Mouse (Mus musculus) heart, embryonic 10.5 days (tissue): ENCODE measurements at regions not wholly inside any gene's neighbourhood (a gene's known extent, or its start where the extent isn't known, plus 50 kb on each side); places are given as distances from the start of the nearest gene placed in this dataset.

Experiments used
- DNase-seq: peaks from one replicate; pipeline ENCODE4 v3.0.0-alpha.2; 2017; ENCODE audit warnings: low spot score
- H3K27ac ChIP-seq: fragments of 300-500 bp; sonication (generic); 2 replicates; pipeline ENCODE4 v1.5.1; 2016; ENCODE audit warnings: mild to moderate bottlenecking
- H3K27me3 ChIP-seq: fragments of 300-500 bp; sonication (generic); 2 replicates; pipeline ENCODE4 v1.6.1; 2016; ENCODE audit warnings: mild to moderate bottlenecking; ENCODE audit not compliant: poor library complexity, insufficient read depth, severe bottlenecking
- H3K36me3 ChIP-seq: fragments of 300-500 bp; sonication (generic); 2 replicates; pipeline ENCODE4 v1.6.1; 2016; ENCODE audit warnings: mild to moderate bottlenecking, moderate library complexity
- H3K4me1 ChIP-seq: fragments of 300-500 bp; sonication (generic); 2 replicates; pipeline ENCODE4 v1.6.1; 2016; ENCODE audit warnings: mild to moderate bottlenecking
- H3K4me3 ChIP-seq: fragments of 300-500 bp; sonication (generic); 2 replicates; pipeline ENCODE4 v1.5.1; 2016; ENCODE audit warnings: mild to moderate bottlenecking, moderate library complexity
- H3K9me3 ChIP-seq: fragments of 300-500 bp; sonication (generic); 2 replicates; pipeline ENCODE4 v1.6.1; 2016; ENCODE audit warnings: mild to moderate bottlenecking, moderate library complexity
- WGBS: fragments of 180-500 bp; shearing (Covaris S2); methylation state at CpG from one replicate; pipeline ENCODE4 v1.1.7; 2016; 5-methylcytosine and 5-hydroxymethylcytosine counted together

GRCm38 (mm10) chr2:173453569-173454405 lies 68.6 kb upstream of the 1700021F07Rik start:
- Histone ChIP-seq H3K4me1 (no peaks in the 10 kb centered on the region), H3K27me3 (no peaks in the 10 kb centered on the region), H3K4me3 (no peak overlapping the region), H3K36me3 (no peaks in the 10 kb centered on the region), H3K9me3 (0 out of 2 replicates have a peak, but pooled peaks cover 6% of the 10 kb centered on the region), H3K27ac (no peak overlapping the region)
- no peak for DNase-seq
- WGBS, result 67% methylated on average over 14 of the region's 14 CpGs

GRCm38 (mm10) chr2:173454741-173455140 lies 67.6 kb upstream of the 1700021F07Rik start:
- Histone ChIP-seq H3K27ac (no peak overlapping the region), H3K36me3 (no peaks in the 10 kb centered on the region), H3K27me3 (no peaks in the 10 kb centered on the region), H3K4me1 (no peaks in the 10 kb centered on the region), H3K9me3 (0 out of 2 replicates have a peak, but pooled peaks cover 6% of the 10 kb centered on the region), H3K4me3 (no peak overlapping the region)
- DNase-seq, result no peak
- 92% methylated on average over 4 of the region's 4 CpGs for WGBS

- Histone ChIP-seq H3K9me3 (0 out of 2 replicates have a peak, but pooled peaks cover 6% of the 10 kb centered on the region), H3K27me3 (no peaks in the 10 kb centered on the region), H3K4me3 (no peak overlapping the region), H3K4me1 (no peaks in the 10 kb centered on the region), H3K36me3 (no peaks in the 10 kb centered on the region), H3K27ac (no peak overlapping the region)
- DNase-seq, result no peak
- WGBS, result 87% methylated on average over 12 of the region's 12 CpGs
These were observed 67.2 kb upstream of the 1700021F07Rik start for GRCm38 (mm10) chr2:173455216-173455615.

- no peak for DNase-seq
- H3K4me3 ChIP-seq, result no peak overlapping the region
- H3K9me3 ChIP-seq, result 0 out of 2 replicates have a peak, but pooled peaks cover 6% of the 10 kb centered on the region
- no peaks in the 10 kb centered on the region for H3K27me3 ChIP-seq
- no peak overlapping the region for H3K27ac ChIP-seq
- H3K36me3 ChIP-seq, result no peaks in the 10 kb centered on the region
- WGBS, result 80% methylated on average over 7 of the region's 7 CpGs
- H3K4me1 ChIP-seq, result no peaks in the 10 kb centered on the region
These were observed 66.3 kb upstream of the 1700021F07Rik start for GRCm38 (mm10) chr2:173456083-173456482.

- Histone ChIP-seq H3K9me3 (0 out of 2 replicates have a peak, but pooled peaks cover 6% of the 10 kb centered on the region), H3K4me1 (no peaks in the 10 kb centered on the region), H3K4me3 (no peak overlapping the region), H3K36me3 (no peaks in the 10 kb centered on the region), H3K27me3 (no peaks in the 10 kb centered on the region), H3K27ac (no peak overlapping the region)
- WGBS, result 85% methylated on average over 9 of the region's 9 CpGs
- peak; percentile 58 for DNase-seq
These were observed 65.3 kb upstream of the 1700021F07Rik start for GRCm38 (mm10) chr2:173456924-173457623.

GRCm38 (mm10) chr2:173457624-173458320 lies 64.6 kb upstream of the 1700021F07Rik start:
- 89% methylated on average over 18 of the region's 18 CpGs for WGBS
- peak; percentile 52 for DNase-seq

GRCm38 (mm10) chr2:173458861-173459260 lies 63.5 kb upstream of the 1700021F07Rik start:
- Histone ChIP-seq H3K27ac (no peak overlapping the region), H3K36me3 (no peaks in the 10 kb centered on the region), H3K4me1 (no peaks in the 10 kb centered on the region), H3K9me3 (0 out of 2 replicates have a peak, but pooled peaks cover 6% of the 10 kb centered on the region), H3K27me3 (no peaks in the 10 kb centered on the region), H3K4me3 (no peak overlapping the region)
- peak; percentile 58 for DNase-seq
- 81% methylated on average over 12 of the region's 12 CpGs for WGBS

More at GRCm38 (mm10) chr2:173457624-173458320, 64.6 kb upstream of the 1700021F07Rik start:
- Histone ChIP-seq H3K9me3 (0 out of 2 replicates have a peak, but pooled peaks cover 6% of the 10 kb centered on the region), H3K27me3 (no peaks in the 10 kb centered on the region), H3K4me1 (no peaks in the 10 kb centered on the region), H3K36me3 (no peaks in the 10 kb centered on the region), H3K27ac (no peak overlapping the region), H3K4me3 (no peak overlapping the region)

- H3K9me3 ChIP-seq, result no peaks in the 10 kb centered on the region
- no peak overlapping the region for H3K4me3 ChIP-seq
- peak; percentile 54 for DNase-seq
- H3K4me1 ChIP-seq, result no peaks in the 10 kb centered on the region
- WGBS, result 86% methylated on average over 9 of the region's 9 CpGs
- H3K36me3 ChIP-seq, result no peaks in the 10 kb centered on the region
- H3K27ac ChIP-seq, result no peak overlapping the region
- H3K27me3 ChIP-seq, result no peaks in the 10 kb centered on the region
These were observed 59.1 kb upstream of the 1700021F07Rik start for GRCm38 (mm10) chr2:173463313-173463712.

GRCm38 (mm10) chr2:173464562-173464961 lies 57.8 kb upstream of the 1700021F07Rik start:
- peak; percentile 72 for DNase-seq

GRCm38 (mm10) chr2:173465006-173465620 lies 57.3 kb upstream of the 1700021F07Rik start:
- Histone ChIP-seq H3K4me3 (no peak overlapping the region), H3K4me1 (no peaks in the 10 kb centered on the region), H3K36me3 (no peaks in the 10 kb centered on the region), H3K27me3 (no peaks in the 10 kb centered on the region), H3K9me3 (no peaks in the 10 kb centered on the region), H3K27ac (no peak overlapping the region)
- peak; percentile 58 for DNase-seq
- 75% methylated on average over 6 of the region's 6 CpGs for WGBS

More at GRCm38 (mm10) chr2:173464562-173464961, 57.8 kb upstream of the 1700021F07Rik start:
- H3K36me3 ChIP-seq, result no peaks in the 10 kb centered on the region
- H3K27me3 ChIP-seq, result no peaks in the 10 kb centered on the region
- H3K4me3 ChIP-seq, result no peak overlapping the region
- no peak overlapping the region for H3K27ac ChIP-seq
- no peaks in the 10 kb centered on the region for H3K4me1 ChIP-seq
- 85% methylated on average over 2 of the region's 2 CpGs for WGBS
- H3K9me3 ChIP-seq, result no peaks in the 10 kb centered on the region

GRCm38 (mm10) chr2:173468136-173468535 lies 54.2 kb upstream of the 1700021F07Rik start:
- Histone ChIP-seq H3K4me1 (no peaks in the 10 kb centered on the region), H3K27me3 (no peaks in the 10 kb centered on the region), H3K36me3 (no peaks in the 10 kb centered on the region), H3K4me3 (no peak overlapping the region), H3K27ac (no peak overlapping the region), H3K9me3 (no peaks in the 10 kb centered on the region)
- WGBS, result 77% methylated on average over 3 of the region's 3 CpGs
- peak; percentile 64 for DNase-seq

GRCm38 (mm10) chr2:173469756-173470155 lies 52.6 kb upstream of the 1700021F07Rik start:
- Histone ChIP-seq H3K36me3 (no peaks in the 10 kb centered on the region), H3K27me3 (no peaks in the 10 kb centered on the region), H3K27ac (no peak overlapping the region), H3K4me1 (no peaks in the 10 kb centered on the region), H3K9me3 (no peaks in the 10 kb centered on the region), H3K4me3 (no peak overlapping the region)
- no peak for DNase-seq
- 69% methylated on average over 7 of the region's 7 CpGs for WGBS
